Mouse (Mus musculus) midbrain, embryonic 12.5 days (tissue): ENCODE data around the gene Mogs. TPM values are rescaled to one million over a fixed set of nuclear protein-coding genes. Genes with fewer than 3 reads are reported as not detected.
A peak's percentile ranks its signal among the peaks of the same experiment; 100 is the strongest.

Source experiments
- ATAC-seq: fragments of 200-750 bp; cut with Nextera tagmentation; 2 replicates; pipeline ENCODE4 v1.8.0; 2017; ENCODE audit warnings: low read depth, moderate TSS enrichment, moderate library complexity; ENCODE audit not compliant: low FRiP score
- H3K27ac ChIP-seq: fragments of 300-500 bp; sonication (generic); replicated peaks from 2 replicates; pipeline ENCODE4 v1.5.1; 2016; ENCODE audit warnings: mild to moderate bottlenecking
- H3K27me3 ChIP-seq: fragments of 300-500 bp; sonication (generic); 2 replicates; pipeline ENCODE4 v1.6.1; 2016; ENCODE audit warnings: mild to moderate bottlenecking
- H3K36me3 ChIP-seq: fragments of 300-500 bp; sonication (generic); 2 replicates; pipeline ENCODE4 v1.6.1; 2016
- H3K4me1 ChIP-seq: fragments of 300-500 bp; sonication (generic); 2 replicates; pipeline ENCODE4 v1.6.1; 2016
- H3K4me2 ChIP-seq: fragments of 300-500 bp; sonication (generic); replicated peaks from 2 replicates; pipeline ENCODE4 v1.6.1; 2016; ENCODE audit warnings: mild to moderate bottlenecking, moderate library complexity
- H3K4me3 ChIP-seq: fragments of 300-500 bp; sonication (generic); 2 replicates; pipeline ENCODE4 v1.5.1; 2016; ENCODE audit warnings: mild to moderate bottlenecking
- H3K9ac ChIP-seq: fragments of 300-500 bp; sonication (generic); replicated peaks from 2 replicates; pipeline ENCODE4 v1.6.1; 2016; ENCODE audit warnings: mild to moderate bottlenecking, moderate library complexity
- H3K9me3 ChIP-seq: fragments of 300-500 bp; sonication (generic); 2 replicates; pipeline ENCODE4 v1.6.1; 2016; ENCODE audit warnings: mild to moderate bottlenecking
- WGBS: fragments of 180-500 bp; shearing (Covaris S2); methylation state at CpG from one replicate; pipeline ENCODE4 v1.1.7; 2016; 5-methylcytosine and 5-hydroxymethylcytosine counted together
- polyA plus RNA-seq: library from polyadenylated mRNA; unstranded; fragments of >200 nt; fragmentation: Nextera tagmentation; extraction: Ambion mirVana; gene quantifications from 2 replicates; pipeline ENCODE4 v1.2.1, GENCODE M21; 2016

The Mogs gene
- polyA plus RNA-seq, 1 experiment from 2014 or later = 34.9 TPM

GRCm38 (mm10) chr6:83101688-83102556 lies 13.4 kb upstream of the Mogs start:
- Histone ChIP-seq H3K4me2 (peak overlapping the region; percentile 100), H3K27ac (peak overlapping the region; percentile 81), H3K36me3 (0 out of 2 replicates have a peak, but pooled peaks cover 1% of the 10 kb centered on the region), H3K9ac (peak overlapping the region; percentile 81), H3K4me1 (peaks cover 14% of the 10 kb centered on the region), H3K4me3 (peak overlapping the region; percentile 75), H3K9me3 (no peaks in the 10 kb centered on the region), H3K27me3 (peaks cover 22% of the 10 kb centered on the region)
- ATAC-seq = peak; percentile 82
- WGBS = under 1% methylated on average over 74 of the region's 74 CpGs

DNA sequence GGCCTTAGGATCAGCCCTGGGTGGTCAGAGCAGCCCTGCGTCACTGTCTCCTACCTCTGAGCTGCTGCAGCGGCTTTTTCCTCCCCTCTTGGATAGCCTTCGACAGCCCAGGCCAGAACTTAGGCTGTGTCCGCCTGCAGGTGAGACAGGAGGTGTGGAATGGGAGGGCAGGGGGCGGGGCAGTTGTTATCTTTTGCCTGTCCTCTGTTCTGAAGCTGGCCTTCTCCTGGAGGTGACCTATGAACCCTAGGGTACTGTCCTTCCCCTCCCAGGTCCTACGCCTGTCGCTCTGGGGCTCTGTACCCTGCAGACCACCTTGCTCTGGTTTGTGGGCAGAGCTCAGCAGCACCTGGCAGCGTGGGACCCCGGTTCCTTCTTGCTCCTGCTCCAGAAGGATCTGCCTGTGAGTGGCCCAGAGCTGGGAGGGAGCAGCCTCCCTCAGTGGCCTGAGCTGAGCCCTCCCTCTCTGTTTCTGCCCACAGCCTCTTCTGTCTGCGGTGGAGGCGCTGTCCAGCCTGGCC lies 12.1 kb upstream of the Mogs start:
- Histone ChIP-seq H3K4me3 (peak overlapping the region; percentile 75; the same call in 1 of the 2 replicates), H3K27ac (no peak overlapping the region), H3K36me3 (0 out of 2 replicates have a peak, but pooled peaks cover 6% of the 10 kb centered on the region), H3K9ac (peak overlapping the region; percentile 81; the same call in 1 of the 2 replicates), H3K9me3 (no peaks in the 10 kb centered on the region), H3K4me1 (peaks cover 23% of the 10 kb centered on the region), H3K27me3 (peaks cover 22% of the 10 kb centered on the region), H3K4me2 (peak overlapping the region; percentile 100)
- no peak for ATAC-seq
- WGBS = 45% methylated on average over 11 of the region's 11 CpGs

- Histone ChIP-seq H3K36me3 (0 out of 2 replicates have a peak, but pooled peaks cover 6% of the 10 kb centered on the region), H3K4me2 (no peak overlapping the region), H3K4me3 (no peak overlapping the region), H3K27me3 (peaks cover 22% of the 10 kb centered on the region), H3K27ac (no peak overlapping the region), H3K9me3 (no peaks in the 10 kb centered on the region), H3K4me1 (peaks cover 28% of the 10 kb centered on the region), H3K9ac (no peak overlapping the region)
- ATAC-seq = no peak
- 72% methylated on average over 4 of the region's 4 CpGs for WGBS
Measured at GRCm38 (mm10) chr6:83104158-83104557, 11.1 kb upstream of the Mogs start.

GRCm38 (mm10) chr6:83107566-83108400 lies 7.5 kb upstream of the Mogs start:
- Histone ChIP-seq H3K36me3 (0 out of 2 replicates have a peak, but pooled peaks cover 6% of the 10 kb centered on the region), H3K4me3 (peak overlapping the region; percentile 87), H3K27ac (peak overlapping the region; percentile 82; the same call in 1 of the 2 replicates), H3K4me2 (peak overlapping the region; percentile 87), H3K27me3 (peaks cover 8% of the 10 kb centered on the region), H3K4me1 (peaks cover 30% of the 10 kb centered on the region), H3K9me3 (no peaks in the 10 kb centered on the region), H3K9ac (peak overlapping the region; percentile 86)
- ATAC-seq = peak; percentile 39; the same call in 1 of the 2 replicates
- 36% methylated on average over 13 of the region's 13 CpGs for WGBS

DNA sequence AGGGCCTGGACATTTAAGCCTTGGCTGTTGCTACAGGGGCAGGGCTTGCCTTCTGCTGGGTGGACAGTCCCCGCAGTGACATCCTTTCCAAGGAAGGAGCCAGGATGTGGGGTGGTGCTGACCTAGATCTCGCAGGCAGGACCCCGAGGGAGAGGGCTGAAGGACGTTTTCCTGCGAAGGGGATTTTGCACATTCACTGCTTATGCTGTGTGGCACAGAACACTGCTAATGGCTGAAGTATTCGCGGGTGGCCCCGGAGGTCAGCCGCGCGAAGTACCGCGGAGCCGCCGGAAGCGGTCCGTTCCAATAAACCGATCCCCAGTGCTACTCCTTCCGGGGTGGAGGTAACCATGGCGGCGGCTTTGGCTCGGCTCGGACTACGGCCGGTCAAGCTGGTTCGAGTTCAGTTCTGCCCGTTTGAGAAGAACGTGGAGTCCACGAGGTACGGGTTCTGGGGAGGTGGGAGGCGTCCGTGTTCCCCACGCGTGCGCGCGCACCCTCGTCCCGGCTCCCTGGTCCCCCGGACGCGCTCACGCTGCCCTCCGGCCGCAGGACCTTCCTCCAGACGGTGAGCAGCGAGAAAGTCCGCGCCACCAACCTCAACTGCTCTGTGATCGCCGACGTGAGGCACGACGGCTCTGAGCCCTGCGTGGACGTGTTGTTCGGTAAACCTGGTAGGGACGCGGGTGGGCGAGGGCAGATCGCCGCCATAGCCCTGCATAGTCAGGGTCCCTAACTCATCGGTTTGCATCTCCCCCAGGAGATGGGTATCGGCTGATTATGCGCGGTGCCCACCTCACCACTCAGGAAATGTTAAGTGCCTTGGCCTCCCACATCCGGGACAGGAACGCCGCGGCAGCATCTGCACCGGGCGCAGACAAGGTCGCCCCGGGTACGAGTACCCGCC lies 6.3 kb upstream of the Mogs start, which contains the start of gene Mrpl53:
Gene Mrpl53, plus strand, starts transcription at position 279 of the 907 bp plus-strand sequence.
- H3K4me1 ChIP-seq = peaks cover 22% of the 10 kb centered on the region
- H3K9me3 ChIP-seq = no peaks in the 10 kb centered on the region
- WGBS = under 1% methylated on average over 76 of the region's 76 CpGs
- peak within 1 kb of the TSS; percentile 87 for H3K4me3 ChIP-seq
- H3K4me2 ChIP-seq = peak within 1 kb of the TSS; percentile 87
- H3K27me3 ChIP-seq = no peaks in the 10 kb centered on the region
- H3K27ac ChIP-seq = peak within 1 kb of the TSS; percentile 82
- 0 out of 2 replicates have a peak, but pooled peaks cover 6% of the 10 kb centered on the region for H3K36me3 ChIP-seq
- peak within 1 kb of the TSS; percentile 86 for H3K9ac ChIP-seq
- peak; percentile 88 for ATAC-seq

DNA sequence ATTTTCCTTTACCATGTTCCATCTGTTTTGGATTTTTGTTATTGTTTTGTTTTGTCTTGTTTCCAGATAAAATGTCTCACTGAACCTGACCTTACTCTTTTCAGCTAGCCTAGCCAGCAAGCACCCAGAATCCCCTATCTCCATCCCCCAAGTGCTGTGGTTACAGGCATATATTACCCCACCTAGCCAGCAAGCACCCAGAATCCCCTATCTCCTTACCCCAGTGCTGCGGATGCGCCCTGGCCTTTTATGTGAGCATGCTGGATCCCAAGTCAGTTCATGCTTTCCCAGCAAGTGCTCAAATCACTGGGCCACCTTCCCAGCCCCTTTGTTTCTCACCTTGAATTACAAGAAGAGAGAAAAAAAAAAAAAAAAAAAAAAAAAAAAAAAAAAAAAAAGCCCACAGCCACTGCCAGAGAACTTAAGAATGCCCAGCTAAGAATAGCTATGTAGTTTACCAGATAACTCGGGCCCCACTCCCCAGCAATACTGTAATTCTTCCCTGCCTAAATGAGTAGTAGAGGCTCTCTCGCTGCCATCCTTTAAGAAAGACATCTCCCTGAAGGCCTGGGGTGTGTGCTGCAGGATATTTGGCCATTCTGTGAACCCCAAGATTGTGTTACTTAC lies 3.7 kb upstream of the Mogs start:
- Histone ChIP-seq H3K36me3 (0 out of 2 replicates have a peak, but pooled peaks cover 6% of the 10 kb centered on the region), H3K27me3 (no peaks in the 10 kb centered on the region), H3K4me1 (peaks cover 37% of the 10 kb centered on the region), H3K9me3 (no peaks in the 10 kb centered on the region), H3K4me3 (no peak overlapping the region), H3K4me2 (no peak overlapping the region), H3K9ac (no peak overlapping the region), H3K27ac (no peak overlapping the region)
- no peak for ATAC-seq
- 95% methylated on average over 4 of the region's 4 CpGs for WGBS

DNA sequence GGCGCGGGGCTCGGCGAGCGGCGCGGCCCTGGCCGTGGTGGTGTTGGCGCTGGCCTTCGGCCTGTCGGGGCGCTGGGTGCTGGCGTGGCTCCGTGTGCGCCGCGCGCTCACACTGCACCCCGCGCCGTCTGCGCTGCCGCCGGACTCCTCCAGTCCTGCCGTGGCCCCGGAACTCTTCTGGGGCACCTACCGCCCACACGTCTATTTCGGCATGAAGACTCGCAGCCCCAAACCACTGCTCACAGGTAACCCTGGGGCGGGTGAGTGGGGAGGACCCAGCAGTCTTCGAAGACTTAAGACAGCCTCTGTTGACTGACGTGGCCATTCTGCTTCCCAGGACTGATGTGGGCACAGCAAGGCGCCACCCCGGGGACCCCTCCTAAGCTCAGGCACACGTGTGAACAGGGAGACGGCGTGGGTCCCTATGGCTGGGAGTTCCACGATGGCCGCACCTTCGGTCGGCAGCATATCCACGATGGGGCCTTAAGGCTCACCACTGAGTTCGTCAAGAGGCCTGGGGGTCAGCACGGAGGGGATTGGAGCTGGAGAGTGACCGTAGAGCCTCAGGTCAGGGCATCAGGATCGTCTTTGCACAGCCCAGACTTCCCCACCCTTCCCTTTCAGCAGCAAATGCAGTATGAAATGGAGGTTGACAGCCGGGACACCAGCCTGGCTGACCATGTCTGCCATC lies 531 bp downstream of the Mogs start:
- peak; percentile 72 for ATAC-seq
- WGBS = 2% methylated on average over 41 of the region's 48 CpGs

GRCm38 (mm10) chr6:83116373-83117164 lies 1.3 kb downstream of the Mogs start:
- 82% methylated on average over 11 of the region's 11 CpGs for WGBS
- ATAC-seq = no peak

More for the DNA sequence above, 531 bp downstream of the Mogs start:
- Histone ChIP-seq H3K4me3 (peak overlapping the region; percentile 78), H3K9me3 (no peaks in the 10 kb centered on the region), H3K27me3 (no peaks in the 10 kb centered on the region), H3K27ac (peak overlapping the region; percentile 78), H3K9ac (peak overlapping the region; percentile 85), H3K4me1 (peaks cover 52% of the 10 kb centered on the region), H3K36me3 (peaks cover 30% of the 10 kb centered on the region), H3K4me2 (peak overlapping the region; percentile 95)

DNA sequence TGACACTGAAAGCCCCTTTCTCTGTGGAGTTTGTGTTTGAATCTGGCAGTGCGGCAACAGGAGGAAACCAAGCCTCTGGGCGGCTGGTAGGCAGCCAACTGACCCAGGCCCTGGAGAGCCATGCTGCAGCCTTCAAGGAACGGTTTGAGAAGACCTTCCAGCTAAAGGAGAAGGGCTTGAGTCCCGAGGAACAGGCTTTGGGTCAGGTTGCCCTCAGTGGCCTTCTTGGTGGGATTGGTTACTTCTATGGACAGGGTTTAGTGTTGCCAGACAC lies 1.8 kb downstream of the Mogs start:
- peaks cover 52% of the 10 kb centered on the region for H3K4me1 ChIP-seq
- 86% methylated on average over 4 of the region's 4 CpGs for WGBS
- peak overlapping the region; percentile 78; the same call in 1 of the 2 replicates for H3K4me3 ChIP-seq
- H3K9ac ChIP-seq = no peak overlapping the region
- no peaks in the 10 kb centered on the region for H3K9me3 ChIP-seq
- ATAC-seq = no peak
- H3K27ac ChIP-seq = no peak overlapping the region
- H3K4me2 ChIP-seq = peak overlapping the region; percentile 95; the same call in 1 of the 2 replicates
- peaks cover 30% of the 10 kb centered on the region for H3K36me3 ChIP-seq
- H3K27me3 ChIP-seq = no peaks in the 10 kb centered on the region

More at GRCm38 (mm10) chr6:83116373-83117164, 1.3 kb downstream of the Mogs start:
- H3K4me2 ChIP-seq = peak overlapping the region; percentile 95
- H3K9ac ChIP-seq = peak overlapping the region; percentile 85
- H3K9me3 ChIP-seq = no peaks in the 10 kb centered on the region
- H3K36me3 ChIP-seq = peaks cover 30% of the 10 kb centered on the region
- no peak overlapping the region for H3K27ac ChIP-seq
- no peaks in the 10 kb centered on the region for H3K27me3 ChIP-seq
- peaks cover 52% of the 10 kb centered on the region for H3K4me1 ChIP-seq
- H3K4me3 ChIP-seq = peak overlapping the region; percentile 78
